ENCODE assay signal across 18 mouse cellular contexts in the genomic region with DNA sequence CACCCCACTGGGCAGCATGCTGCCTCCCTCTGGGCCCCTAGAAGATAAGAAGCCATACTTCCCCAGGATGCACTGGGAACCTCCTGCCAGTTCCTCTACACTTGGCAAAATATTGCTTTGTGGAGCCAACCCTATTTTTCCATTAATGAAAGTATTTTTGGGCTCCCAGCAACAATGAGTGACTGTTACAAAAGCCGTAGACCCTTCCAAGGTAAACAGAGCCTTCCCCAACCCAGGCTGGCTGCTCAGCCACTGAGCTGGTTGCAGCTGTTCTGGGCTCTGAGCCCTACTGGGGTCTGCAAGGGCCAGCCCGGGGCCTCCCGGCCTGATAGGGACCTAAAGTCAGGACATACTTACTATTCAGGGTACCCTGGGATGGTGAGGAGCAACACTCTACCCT. TPM values are rescaled to one million over a fixed set of nuclear protein-coding genes. Genes with fewer than 3 reads are reported as not detected.
DNase-seq lines count a peak whose midpoint lies in the region; ATAC-seq and TF ChIP-seq lines count a peak whose summit lies in the region.
"Had no signal": no experiment of that assay in that cellular context is flagged by ENCODE, and none has a peak within 500 bp of the region (broad histone marks: within the 10 kb centered on the region; RNA-seq: fewer than 3 reads in every experiment).

No protein-coding gene starts in this region.

- no peak for ATAC-seq in midbrain, embryonic 16.5 days
- ATAC-seq in heart, postnatal 0 days (ENCODE audit: insufficient read depth, low read depth), result no peak
- ATAC-seq: forebrain, postnatal 0 days; midbrain, embryonic 15.5 days had no signal

- TF ChIP-seq CTCF in heart, postnatal 0 days (IDR thresholded peaks at IDR 0.05; ENCODE audit: low read depth), result no peak

- 75% methylated on average over 3 of the region's 3 CpGs for WGBS in midbrain, embryonic 10.5 days
- 92% methylated on average over 3 of the region's 3 CpGs for WGBS in midbrain, embryonic 16.5 days
- 57% methylated on average over 3 of the region's 3 CpGs for WGBS in heart, postnatal 0 days

- H3K4me2 ChIP-seq in midbrain, embryonic 16.5 days (ENCODE audit: low read length), result no peak overlapping the region
- no peak overlapping the region for H3K4me2 ChIP-seq in heart, postnatal 0 days (ENCODE audit: low read depth, low read length)
- H3K4me2 ChIP-seq: midbrain, embryonic 15.5 days had no signal

- no peak for TF ChIP-seq EP300 in heart, postnatal 0 days (IDR thresholded peaks at IDR 0.05; ENCODE audit: low read depth)

- no peak overlapping the region for H3K4me3 ChIP-seq in midbrain, embryonic 10.5 days
- no peak overlapping the region for H3K4me3 ChIP-seq in midbrain, embryonic 16.5 days (ENCODE audit: low read depth, low read length)
- no peak overlapping the region for H3K4me3 ChIP-seq in heart, postnatal 0 days (ENCODE audit: low read depth, low read length)
- H3K4me3 ChIP-seq: erythroblast, embryonic 14.5 days; midbrain, embryonic 15.5 days had no signal

- no peak for DNase-seq in midbrain, embryonic 10.5 days (ENCODE audit: low spot score)
- DNase-seq in fibroblast of lung, adult 2 months (ENCODE audit: low read depth), result peak; percentile 70
- peak; percentile 61 for DNase-seq in heart, postnatal 0 days (ENCODE audit: low spot score)
- DNase-seq in layer of hippocampus, adult 11-12 months (ENCODE audit: low spot score), result no peak
- DNase-seq in gastrocnemius, postnatal 14 days, result no peak
- no peak for DNase-seq in B cell, adult 2 months
- DNase-seq: cerebellum, adult 2 months; forebrain, postnatal 0 days; kidney, adult 18-20 months; lung, adult 18-20 months; lung, postnatal 14 days; thymus, postnatal 25 days had no signal

- no peaks in the 10 kb centered on the region for H3K36me3 ChIP-seq in midbrain, embryonic 10.5 days
- H3K36me3 ChIP-seq in midbrain, embryonic 16.5 days (ENCODE audit: control insufficient read depth, insufficient read depth, low read length), result no peaks in the 10 kb centered on the region
- H3K36me3 ChIP-seq in heart, postnatal 0 days (replicated peaks; ENCODE audit: control insufficient read depth, insufficient read depth, low read length), result no peaks in the 10 kb centered on the region
- H3K36me3 ChIP-seq: midbrain, embryonic 15.5 days had no signal

- intact Hi-C loops in gastrocnemius, postnatal 14 days (cut with DNase I; ENCODE audit: low total_unique reads), result no loop called here

- H3K27ac ChIP-seq in midbrain, embryonic 10.5 days (replicated peaks), result peak overlapping the region; percentile 38; the same call in 1 of the 2 replicates
- H3K27ac ChIP-seq in midbrain, embryonic 16.5 days (ENCODE audit: low read length), result no peak overlapping the region
- peak overlapping the region; percentile 33; the same call in 1 of the 2 replicates for H3K27ac ChIP-seq in heart, postnatal 0 days (ENCODE audit: low read depth)
- H3K27ac ChIP-seq: kidney, postnatal 0 days; midbrain, embryonic 15.5 days had no signal

- no peak overlapping the region for H3K9ac ChIP-seq in midbrain, embryonic 16.5 days (ENCODE audit: low read depth, low read length)
- H3K9ac ChIP-seq in heart, postnatal 0 days (replicated peaks; ENCODE audit: low read depth, low read length), result no peak overlapping the region
- H3K9ac ChIP-seq: forebrain, postnatal 0 days; midbrain, embryonic 15.5 days had no signal

- H3K27me3 ChIP-seq in midbrain, embryonic 10.5 days (ENCODE audit: low read depth, poor library complexity, severe bottlenecking), result no peaks in the 10 kb centered on the region; the same call in 1 of the 2 replicates
- H3K27me3 ChIP-seq in midbrain, embryonic 16.5 days (ENCODE audit: control insufficient read depth, insufficient read depth, low read depth, low read length), result no peaks in the 10 kb centered on the region
- no peaks in the 10 kb centered on the region for H3K27me3 ChIP-seq in heart, postnatal 0 days (ENCODE audit: control insufficient read depth, insufficient read depth, low read length)
- H3K27me3 ChIP-seq: megakaryocyte, embryonic 14.5 days; midbrain, embryonic 15.5 days had no signal

- peaks cover 41% of the 10 kb centered on the region for H3K4me1 ChIP-seq in midbrain, embryonic 10.5 days
- H3K4me1 ChIP-seq in midbrain, embryonic 16.5 days (ENCODE audit: control insufficient read depth, insufficient read depth, low read length), result peaks cover 7% of the 10 kb centered on the region; the same call in 1 of the 2 replicates
- H3K4me1 ChIP-seq in heart, postnatal 0 days (ENCODE audit: control insufficient read depth, insufficient read depth), result peaks cover 64% of the 10 kb centered on the region

- H3K9me3 ChIP-seq in midbrain, embryonic 10.5 days (replicated peaks), result no peaks in the 10 kb centered on the region
- no peaks in the 10 kb centered on the region for H3K9me3 ChIP-seq in midbrain, embryonic 16.5 days (replicated peaks; ENCODE audit: control insufficient read depth, low read length, poor library complexity, severe bottlenecking)
- H3K9me3 ChIP-seq in heart, postnatal 0 days (replicated peaks; ENCODE audit: control insufficient read depth, low read length), result no peaks in the 10 kb centered on the region
- H3K9me3 ChIP-seq: megakaryocyte, embryonic 14.5 days; midbrain, embryonic 15.5 days had no signal

RNA-seq across cellular contexts. Expression of a gene that starts 9.5 kb away (rescaled TPM):
- polyA plus RNA-seq in midbrain, embryonic 10.5 days (2016; fragmentation: Nextera tagmentation; extraction: Ambion mirVana), result 0.54 and 0.61 TPM in 2 replicates
- polyA plus RNA-seq in midbrain, embryonic 16.5 days (2015; fragmentation: Nextera tagmentation; extraction: Ambion mirVana), result 3.8 and 4.5 TPM in 2 replicates
- 7.4 and 10.1 TPM in 2 replicates for total RNA-seq in heart, postnatal 0 days (2014; rRNA removed; ENCODE audit: low replicate concordance)
- 7.3 and 8.2 TPM in 2 replicates for polyA plus RNA-seq in heart, postnatal 0 days (2015; fragmentation: Nextera tagmentation; extraction: Ambion mirVana)
- 1 to 10 TPM; 6.5 to 7.5 TPM for total RNA-seq in gastrocnemius, postnatal 14 days (2021)
- total RNA-seq: MEL had no signal
- polyA plus RNA-seq: erythroblast, embryonic 14.5 days had no signal

Comparison
In these comparisons a context has a peak if more than half of its experiments do, and no peak if none do; other contexts are left out.
1. DNase-seq: peak in fibroblast of lung, adult 2 months (single experiment) and heart, postnatal 0 days (single experiment); none in midbrain, embryonic 10.5 days (single experiment), layer of hippocampus, adult 11-12 months (single experiment), gastrocnemius, postnatal 14 days (single experiment) and B cell, adult 2 months (0 of 2).